Mouse (Mus musculus) liver, postnatal 0 days (tissue): Measurements from ENCODE around the gene Itpr1. TPM values are rescaled to one million over a fixed set of nuclear protein-coding genes. Genes with fewer than 3 reads are reported as not detected.

Experiments
- ATAC-seq: fragments of 200-750 bp; cut with Nextera tagmentation; 2 replicates; pipeline ENCODE4 v1.8.0; 2017; ENCODE audit warnings: mild to moderate bottlenecking, moderate library complexity
- DNase-seq: peaks from one replicate; pipeline ENCODE4 v3.0.0-alpha.2; 2016
- H3K27ac ChIP-seq: fragments of 300-500 bp; sonication (generic); 2 replicates; pipeline ENCODE4 v1.5.1; 2014; ENCODE audit warnings: antibody characterized with exemption, moderate library complexity, mild to moderate bottlenecking, low read depth
- H3K27me3 ChIP-seq: fragments of 300-500 bp; sonication (generic); 2 replicates; pipeline ENCODE4 v1.6.1; 2014; ENCODE audit warnings: low read length, control low read depth, mixed read lengths; ENCODE audit not compliant: insufficient read depth
- H3K36me3 ChIP-seq: fragments of 300-500 bp; sonication (generic); replicated peaks from 2 replicates; pipeline ENCODE4 v1.6.1; 2014; ENCODE audit warnings: mild to moderate bottlenecking, control low read depth, low read length, moderate library complexity, mixed read lengths; ENCODE audit not compliant: insufficient read depth
- H3K4me1 ChIP-seq: fragments of 300-500 bp; sonication (generic); 2 replicates; pipeline ENCODE4 v1.6.1; 2014; ENCODE audit warnings: antibody characterized with exemption, mild to moderate bottlenecking, control low read depth; ENCODE audit not compliant: insufficient read depth
- H3K4me2 ChIP-seq: fragments of 300-500 bp; sonication (generic); 2 replicates; pipeline ENCODE4 v1.6.1; 2014; ENCODE audit warnings: low read depth, mild to moderate bottlenecking, low read length, moderate library complexity, mixed read lengths
- H3K4me3 ChIP-seq: fragments of 300-500 bp; sonication (generic); 2 replicates; pipeline ENCODE4 v1.5.1; 2014; ENCODE audit warnings: low read depth, low read length
- H3K9ac ChIP-seq: fragments of 300-500 bp; sonication (generic); replicated peaks from 2 replicates; pipeline ENCODE4 v1.6.1; 2014; ENCODE audit warnings: mild to moderate bottlenecking, moderate library complexity
- H3K9me3 ChIP-seq: fragments of 300-500 bp; sonication (generic); 2 replicates; pipeline ENCODE4 v1.6.1; 2016; ENCODE audit warnings: mild to moderate bottlenecking, control low read depth, low read length, mixed read lengths
- CTCF ChIP-seq: sonication (generic); IDR thresholded peaks from 2 replicates; pipeline ENCODE4 v1.5.1; 2016; ENCODE audit warnings: antibody characterized with exemption, low read depth
- EP300 ChIP-seq: IDR thresholded peaks from 2 replicates; pipeline ENCODE4 v1.6.1; 2016; ENCODE audit warnings: antibody characterized with exemption, low read depth, mild to moderate bottlenecking
- WGBS: fragments of 180-500 bp; shearing (Covaris S2); extraction: QIAGEN DNeasy Blood & Tissue Kit; methylation state at CpG from one replicate; pipeline ENCODE4 v1.1.7; 2014; ENCODE audit not compliant: insufficient replicate concordance; 5-methylcytosine and 5-hydroxymethylcytosine counted together
- polyA plus RNA-seq: library from polyadenylated mRNA; unstranded; fragments of >200 nt; fragmentation: Nextera tagmentation; extraction: Ambion mirVana; gene quantifications from 2 replicates; pipeline ENCODE4 v1.2.1, GENCODE M21; 2015

Itpr1 gene
- polyA plus RNA-seq, 1 experiment from 2014 or later: 2.9 TPM

DNA sequence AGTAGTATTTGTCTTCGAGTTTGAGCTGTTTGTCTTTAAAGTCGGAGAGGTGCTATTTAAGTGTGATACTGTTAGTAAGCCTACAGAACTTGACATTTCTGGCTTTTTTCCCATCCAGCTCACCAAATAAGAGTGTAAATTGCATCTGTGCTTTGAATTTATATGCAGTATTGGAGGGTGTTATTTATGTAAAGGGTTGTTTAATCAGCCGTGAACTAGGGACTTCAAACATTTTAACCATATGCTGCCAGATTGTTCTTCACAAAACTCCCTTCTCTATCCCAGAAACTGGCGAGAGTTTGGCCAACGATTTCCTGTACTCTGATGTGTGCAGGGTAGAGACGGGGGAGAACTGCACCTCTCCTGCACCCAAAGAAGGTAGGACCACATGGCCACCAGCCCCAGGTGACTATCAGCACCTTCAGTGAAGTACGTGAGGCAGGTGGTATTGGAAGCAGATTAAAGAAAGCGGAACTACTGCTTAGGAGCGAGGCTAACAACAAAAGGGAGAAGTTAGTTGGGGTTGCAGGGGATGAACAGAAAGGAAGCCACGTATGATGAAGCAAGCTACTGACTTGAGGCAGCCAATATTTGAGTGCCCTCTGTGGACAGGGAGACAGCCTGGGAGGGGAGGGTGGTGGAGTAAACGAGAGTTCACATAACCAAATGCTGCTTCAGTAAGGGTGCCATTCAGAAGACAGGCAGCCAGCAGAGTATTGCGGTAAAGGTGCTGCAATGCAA, 304.5 kb downstream of the Itpr1 start:
- Histone ChIP-seq H3K27ac (peak overlapping the region; percentile 32; the same call in 1 of the 2 replicates), H3K4me1 (peaks cover 30% of the 10 kb centered on the region), H3K9me3 (no peaks in the 10 kb centered on the region), H3K4me2 (no peak overlapping the region), H3K9ac (no peak overlapping the region), H3K4me3 (no peak overlapping the region), H3K27me3 (no peaks in the 10 kb centered on the region), H3K36me3 (peaks cover 4% of the 10 kb centered on the region; the same call in 1 of the 2 replicates)
- DNase-seq (no peak), ATAC-seq (peak; percentile 53)
- whole genome bisulfite sequencing: 50% methylated on average over 12 of the region's 12 CpGs
- TF ChIP-seq EP300 (no peak), CTCF (peak; percentile 11; the same call in 1 of the 2 replicates)

DNA sequence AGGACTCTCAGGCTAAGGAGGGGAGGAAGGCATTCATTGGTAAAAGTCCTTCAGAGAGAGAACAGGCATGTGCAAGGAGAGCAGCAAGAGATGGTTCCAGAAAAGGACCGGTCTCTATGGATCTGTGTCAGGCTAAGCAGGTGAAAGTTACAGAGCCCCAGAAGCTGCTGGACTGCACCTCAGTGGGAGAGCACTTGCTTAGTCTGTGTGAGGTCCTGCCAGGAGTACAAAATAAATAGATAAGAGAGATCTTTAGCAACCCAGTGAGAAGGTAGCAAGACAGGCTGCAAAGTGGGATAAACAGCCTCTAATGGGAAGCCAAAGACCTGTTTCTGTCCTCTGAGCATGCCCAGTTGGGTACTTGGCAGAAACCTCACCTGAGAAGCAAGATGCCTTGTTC, 305.1 kb downstream of the Itpr1 start:
- 79% methylated on average over 1 of the region's 1 CpGs for WGBS

DNA sequence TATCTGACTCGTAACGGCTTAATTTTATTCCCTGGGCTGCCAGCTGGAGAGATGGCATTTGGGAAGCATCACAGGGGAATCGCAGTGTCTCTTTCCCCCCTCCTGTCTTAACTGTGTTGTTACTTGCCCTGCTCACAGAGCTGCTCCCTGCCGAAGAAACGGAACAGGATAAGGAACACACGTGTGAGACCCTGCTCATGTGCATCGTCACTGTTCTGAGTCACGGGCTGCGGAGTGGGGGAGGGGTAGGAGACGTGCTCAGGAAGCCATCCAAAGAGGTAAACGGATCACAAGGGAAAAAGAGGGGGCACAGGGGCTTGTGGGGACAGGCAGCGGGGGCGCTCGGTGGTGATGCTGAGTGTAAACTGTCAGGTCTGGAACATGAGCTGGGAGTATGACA, 305.7 kb downstream of the Itpr1 start:
- Histone ChIP-seq H3K4me3 (no peak overlapping the region), H3K36me3 (peaks cover 4% of the 10 kb centered on the region; the same call in 1 of the 2 replicates), H3K4me1 (peaks cover 25% of the 10 kb centered on the region), H3K9me3 (no peaks in the 10 kb centered on the region), H3K4me2 (no peak overlapping the region), H3K9ac (no peak overlapping the region), H3K27me3 (no peaks in the 10 kb centered on the region), H3K27ac (peak overlapping the region; percentile 23; the same call in 1 of the 2 replicates)
- no peak for TF ChIP-seq EP300
- no peak for TF ChIP-seq CTCF
- 77% methylated on average over 14 of the region's 14 CpGs for WGBS
- DNase-seq (no peak), ATAC-seq (no peak)

More for the DNA sequence above, 305.1 kb downstream of the Itpr1 start:
- no peak for DNase-seq
- no peak overlapping the region for H3K4me2 ChIP-seq
- H3K9me3 ChIP-seq: no peaks in the 10 kb centered on the region
- peaks cover 4% of the 10 kb centered on the region; the same call in 1 of the 2 replicates for H3K36me3 ChIP-seq
- no peak overlapping the region for H3K9ac ChIP-seq
- TF ChIP-seq CTCF (no peak), EP300 (no peak)
- no peaks in the 10 kb centered on the region for H3K27me3 ChIP-seq
- H3K4me3 ChIP-seq: no peak overlapping the region
- H3K27ac ChIP-seq: peak overlapping the region; percentile 23
- peak; percentile 17; the same call in 1 of the 2 replicates for ATAC-seq
- peaks cover 28% of the 10 kb centered on the region for H3K4me1 ChIP-seq

DNA sequence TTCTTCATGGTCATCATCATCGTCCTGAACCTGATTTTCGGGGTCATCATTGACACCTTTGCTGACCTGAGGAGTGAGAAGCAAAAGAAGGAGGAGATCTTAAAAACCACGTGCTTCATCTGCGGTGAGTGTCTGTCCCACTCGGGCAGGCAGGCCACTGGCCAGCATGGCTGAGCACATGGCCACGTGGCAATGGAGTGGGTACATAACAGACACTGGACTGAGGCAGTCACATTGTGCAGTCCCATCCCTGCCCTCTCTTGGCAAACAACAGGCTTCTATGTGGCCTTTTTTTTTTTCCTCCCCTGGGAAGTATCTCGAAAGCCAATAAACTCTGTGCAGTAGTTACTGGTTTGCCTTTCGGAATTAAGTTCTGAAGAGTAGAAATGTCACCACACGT, 306.4 kb downstream of the Itpr1 start:
- no peaks in the 10 kb centered on the region for H3K27me3 ChIP-seq
- H3K9ac ChIP-seq: no peak overlapping the region
- TF ChIP-seq EP300 (no peak), CTCF (no peak)

DNA sequence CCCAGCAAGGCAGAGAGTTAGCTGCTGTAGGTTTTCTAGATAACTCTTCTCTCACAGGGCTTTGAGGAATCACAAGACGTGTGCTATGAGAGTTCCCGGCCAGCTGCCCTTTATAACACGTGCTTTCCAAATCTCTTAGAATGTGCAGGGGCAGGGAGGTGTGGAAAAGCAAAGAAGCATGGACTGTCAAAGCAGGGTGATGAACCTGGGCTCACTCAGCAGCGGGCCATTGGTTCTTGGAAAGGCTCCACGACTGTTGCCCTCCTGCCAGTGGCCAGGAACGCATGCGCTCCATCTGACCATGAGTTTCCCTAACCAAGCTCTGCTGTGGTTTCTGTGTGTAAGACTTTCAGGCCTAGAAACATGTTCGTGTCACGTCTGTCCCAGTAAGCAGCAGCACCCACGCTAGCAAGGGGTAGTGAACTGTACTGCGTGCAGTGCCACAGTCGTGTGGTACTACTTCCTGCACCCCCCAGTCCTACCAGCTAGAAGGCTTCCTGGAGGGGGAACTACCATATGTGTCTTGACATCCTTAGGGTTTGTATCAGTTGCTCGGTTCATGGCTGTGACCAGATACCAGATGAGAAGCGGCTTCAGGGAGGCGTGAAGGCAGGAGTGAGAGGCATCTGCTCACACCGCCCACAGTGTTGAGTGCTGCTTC, 311.2 kb downstream of the Itpr1 start:
- no peak overlapping the region for H3K9ac ChIP-seq
- H3K9me3 ChIP-seq: no peaks in the 10 kb centered on the region
- no peak overlapping the region for H3K4me3 ChIP-seq
- no peak for DNase-seq
- no peak overlapping the region for H3K4me2 ChIP-seq
- H3K27me3 ChIP-seq: no peaks in the 10 kb centered on the region
- H3K36me3 ChIP-seq: peaks cover 7% of the 10 kb centered on the region
- TF ChIP-seq EP300 (no peak), CTCF (no peak)
- no peak for ATAC-seq
- H3K27ac ChIP-seq: no peak overlapping the region
- WGBS: 84% methylated on average over 16 of the region's 16 CpGs
- H3K4me1 ChIP-seq: peaks cover 13% of the 10 kb centered on the region

More for the DNA sequence above, 306.4 kb downstream of the Itpr1 start:
- H3K9me3 ChIP-seq: no peaks in the 10 kb centered on the region
- H3K27ac ChIP-seq: no peak overlapping the region
- peaks cover 7% of the 10 kb centered on the region; the same call in 1 of the 2 replicates for H3K36me3 ChIP-seq
- no peak overlapping the region for H3K4me3 ChIP-seq
- H3K4me1 ChIP-seq: peaks cover 21% of the 10 kb centered on the region
- no peak overlapping the region for H3K4me2 ChIP-seq
- ATAC-seq (no peak), DNase-seq (no peak)
- WGBS: 84% methylated on average over 9 of the region's 9 CpGs

DNA sequence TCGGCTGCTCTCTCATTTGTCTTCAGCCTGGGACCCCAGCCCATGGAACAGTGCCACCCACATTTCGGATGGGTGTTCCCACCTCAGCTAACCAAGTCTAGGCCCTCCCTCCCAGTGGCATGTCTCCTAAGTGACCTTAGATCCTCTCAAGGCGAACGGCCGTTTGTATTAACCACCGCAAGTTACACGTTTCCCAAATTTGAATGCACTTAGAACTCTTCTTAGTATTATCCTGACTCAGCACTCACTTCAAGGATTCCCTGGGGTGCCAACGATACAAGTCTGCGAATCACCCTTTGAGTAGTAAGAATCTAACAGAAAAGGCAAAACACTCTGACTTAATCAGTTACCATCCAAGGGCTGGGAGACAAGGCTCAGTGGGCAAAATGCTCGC, 311.7 kb downstream of the Itpr1 start:
- Histone ChIP-seq H3K27ac (no peak overlapping the region), H3K4me1 (peaks cover 14% of the 10 kb centered on the region), H3K4me2 (no peak overlapping the region), H3K36me3 (peaks cover 3% of the 10 kb centered on the region), H3K27me3 (no peaks in the 10 kb centered on the region), H3K4me3 (no peak overlapping the region), H3K9me3 (no peaks in the 10 kb centered on the region), H3K9ac (no peak overlapping the region)
- 85% methylated on average over 10 of the region's 10 CpGs for WGBS
- TF ChIP-seq EP300 (no peak), CTCF (no peak)
- ATAC-seq: no peak
- DNase-seq: no peak
